Mouse (Mus musculus): ENCODE data around the gene Fam129b. TPM values are rescaled to one million over a fixed set of nuclear protein-coding genes. Genes with fewer than 3 reads are reported as not detected.

The Fam129b gene
- total and polyA plus RNA-seq, 3 experiments = 17.5 to 20.0 TPM; not detected in 1

GRCm38 (mm10) chr2:32965511-32966183, 89.7 kb downstream of the Fam129b start:
- Histone ChIP-seq H3K79me2 (ENCODE audit: control insufficient read depth, insufficient read depth, low read length, poor library complexity) (peaks cover 47% of the 10 kb centered on the region), H3K36me3 (ENCODE audit: control insufficient read depth in 1 of 2, insufficient read depth in 2 of 2, low read length in 2 of 2) (peaks cover 6 to 12% of the 10 kb centered on the region in 2 experiments), H3K4me1 (ENCODE audit: control insufficient read depth in 1 of 2, insufficient read depth in 2 of 2, low read length in 2 of 2) (peaks cover 0 to 9% of the 10 kb centered on the region in 2 experiments; a peak in 2 of 4 replicates), H3K27ac (ENCODE audit: control insufficient read depth, low read depth, low read length) (peak overlapping the region; percentile 95), H3K9me3 (replicated peaks; ENCODE audit: insufficient read depth, low read length) (no peaks in the 10 kb centered on the region), H3K9ac (ENCODE audit: control insufficient read depth, low read depth, low read length, poor library complexity, severe bottlenecking) (peak overlapping the region; percentile 91), H3K4me3 (ENCODE audit: control insufficient read depth in 1 of 2, insufficient read depth in 1 of 2, low read depth in 2 of 2, low read length in 2 of 2) (peak overlapping the region; percentile 82 to 95), H3K27me3 (ENCODE audit: control insufficient read depth in 1 of 2, insufficient read depth in 2 of 2, low read length in 2 of 2) (no peaks in the 10 kb centered on the region)
- DNase-seq (ENCODE audit: low read depth, low spot score) = peak; percentile 83
- TF ChIP-seq KAT2A (conservative IDR thresholded peaks at IDR 0.05; ENCODE audit: low read depth, low read length) (no peak; the same call in 1 of the 2 replicates), ZC3H11A (IDR thresholded peaks at IDR 0.05; ENCODE audit: low read depth, low read length) (no peak), CHD1 (IDR thresholded peaks at IDR 0.05; ENCODE audit: low read depth, low read length) (no peak; the same call in 1 of the 2 replicates), CHD2 (IDR thresholded peaks at IDR 0.05; ENCODE audit: low read length) (peak; percentile 45), MXI1 (IDR thresholded peaks at IDR 0.05; ENCODE audit: low read depth, low read length) (no peak; the same call in 1 of the 2 replicates), EP300 (IDR thresholded peaks at IDR 0.05; ENCODE audit: low read depth in 1 of 2, low read length in 2 of 2) (no peak; a peak in 1 of 4 replicates), TAL1 (IDR thresholded peaks at IDR 0.05; ENCODE audit: low read length) (no peak), ELF1 (IDR thresholded peaks at IDR 0.05; ENCODE audit: low read depth, low read length) (no peak), USF1 (IDR thresholded peaks at IDR 0.05; ENCODE audit: low read depth, low read length) (peak; percentile 64; the same call in 1 of the 2 replicates), NELFE (IDR thresholded peaks at IDR 0.05; ENCODE audit: low read depth, low read length) (no peak), JUND (IDR thresholded peaks at IDR 0.05; ENCODE audit: low read depth, low read length) (no peak), TBP (IDR thresholded peaks at IDR 0.05; ENCODE audit: low read depth, low read length) (0 out of 2 replicates have a peak, but pooled peaks have one; percentile 42), MAZ (IDR thresholded peaks at IDR 0.05; ENCODE audit: low read depth, low read length) (0 out of 2 replicates have a peak, but pooled peaks have one; percentile 24), POLR2AphosphoS2 (IDR thresholded peaks at IDR 0.05; ENCODE audit: low read length) (peak; percentile 91), MYB (IDR thresholded peaks at IDR 0.05; ENCODE audit: low read depth, low read length) (peak; percentile 50; the same call in 1 of the 2 replicates), SIN3A (IDR thresholded peaks at IDR 0.05; ENCODE audit: low read length) (0 out of 2 replicates have a peak, but pooled peaks have one; percentile 32), GABPA (IDR thresholded peaks at IDR 0.05; ENCODE audit: low read depth, low read length) (no peak), GATA1 (IDR thresholded peaks at IDR 0.05; ENCODE audit: low read depth, low read length) (no peak), MEF2A (IDR thresholded peaks at IDR 0.05; ENCODE audit: extremely low read depth, insufficient replicate concordance, low read depth, low read length, poor library complexity, severe bottlenecking) (no peak), E2F4 (IDR thresholded peaks at IDR 0.05; ENCODE audit: borderline replicate concordance, low read depth, low read length) (no peak), ZMIZ1 (IDR thresholded peaks at IDR 0.05; ENCODE audit: low read depth, low read length) (peak; percentile 57; the same call in 1 of the 2 replicates), MYC (IDR thresholded peaks at IDR 0.05; ENCODE audit: low read depth, low read length) (peak; percentile 12; the same call in 1 of the 2 replicates), POLR2A (IDR thresholded peaks at IDR 0.05; ENCODE audit: control insufficient read depth in 1 of 2, insufficient read depth in 1 of 2, low read depth in 1 of 2, low read length in 2 of 2, poor library complexity in 1 of 2) (peak in 1 of 2 experiments; percentile 18; a peak in 2 of 4 replicates), USF2 (IDR thresholded peaks at IDR 0.05; ENCODE audit: borderline replicate concordance in 1 of 2, insufficient read depth in 1 of 2, low read depth in 1 of 2, low read length in 2 of 2) (no peak), HCFC1 (IDR thresholded peaks at IDR 0.05; ENCODE audit: low read depth, low read length) (peak; percentile 32; the same call in 1 of the 2 replicates), ZNF384 (IDR thresholded peaks at IDR 0.05; ENCODE audit: low read depth, low read length) (peak; percentile 71), SMC3 (IDR thresholded peaks at IDR 0.05; ENCODE audit: low read depth, low read length) (no peak), POLR2AphosphoS5 (IDR thresholded peaks at IDR 0.05; ENCODE audit: borderline replicate concordance, low read depth, low read length) (no peak), ZKSCAN1 (IDR thresholded peaks at IDR 0.05; ENCODE audit: low read depth, low read length) (peak; percentile 48; the same call in 1 of the 2 replicates), RAD21 (IDR thresholded peaks at IDR 0.05; ENCODE audit: low read depth, low read length) (no peak), BHLHE40 (IDR thresholded peaks at IDR 0.05; ENCODE audit: borderline replicate concordance, low read depth, low read length) (peak; percentile 62), MAFK (IDR thresholded peaks at IDR 0.05; ENCODE audit: borderline replicate concordance, low read depth, low read length) (0 out of 2 replicates have a peak, but pooled peaks have one; percentile 6), ETS1 (IDR thresholded peaks at IDR 0.05; ENCODE audit: low read depth, low read length) (0 out of 2 replicates have a peak, but pooled peaks have one; percentile 30), RCOR1 (IDR thresholded peaks at IDR 0.05; ENCODE audit: low read depth, low read length) (no peak; the same call in 1 of the 2 replicates), MAX (IDR thresholded peaks at IDR 0.05; ENCODE audit: low read length) (no peak), TCF12 (IDR thresholded peaks at IDR 0.05; ENCODE audit: low read depth, low read length) (peak; percentile 20; the same call in 1 of the 2 replicates)
